Mouse (Mus musculus): ENCODE measurements at regions not wholly inside any gene's neighbourhood (a gene's known extent, or its start where the extent isn't known, plus 50 kb on each side); places are given as distances from the start of the nearest gene placed in this dataset.

GRCm38 (mm10) chr10:96264866-96265265 lies 128.5 kb downstream of the Gm5426 start:
- TF ChIP-seq POLR2A (IDR thresholded peaks at IDR 0.05; ENCODE audit: low read depth, low read length): no peak
- no peak for TF ChIP-seq CTCF (conservative IDR thresholded peaks at IDR 0.05 in 1 of 2, IDR thresholded peaks at IDR 0.05 in 1 of 2; ENCODE audit: low read depth in 2 of 2, low read length in 2 of 2)

Data from CH12.LX (cell line).